Comparison of ENCODE assay signal across 7 mouse cellular contexts in the genomic region with DNA sequence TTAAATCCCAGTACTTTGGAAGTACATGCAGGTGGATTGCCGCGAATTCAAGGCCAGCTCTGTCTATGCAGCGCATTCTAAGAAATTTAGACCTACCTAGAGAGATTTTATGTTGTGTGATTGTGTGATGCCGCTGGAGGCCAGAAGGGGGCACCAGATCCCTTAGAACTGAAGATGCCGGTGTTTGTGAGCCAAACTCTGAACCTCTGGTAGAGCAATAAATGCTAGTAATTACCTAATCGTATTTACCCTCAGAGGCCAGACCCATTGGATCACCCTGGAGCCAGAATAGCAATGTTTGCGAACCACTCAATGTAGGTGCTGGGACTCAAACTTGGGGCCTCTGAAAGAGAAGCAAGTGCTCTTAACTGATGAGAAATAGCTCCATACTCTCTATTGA. TPM values are rescaled to one million over a fixed set of nuclear protein-coding genes. Genes with fewer than 3 reads are reported as not detected.
A peak's percentile ranks its signal among the peaks of the same experiment; 100 is the strongest.
DNase-seq lines count a peak whose midpoint lies in the region.

No protein-coding gene starts in this region.

- peak; percentile 69 to 82 for DNase-seq in CD8-positive naive resting alpha-beta T cell, adult 2 months (ENCODE audit: low read depth in 2 of 2, low spot score in 2 of 2)
- DNase-seq in NIH3T3 (ENCODE audit: low read depth) = peak; percentile 88
- peak; percentile 83 to 88 for DNase-seq in cerebellum, postnatal 10 days
- DNase-seq in gastrocnemius, postnatal 36 days = peak; percentile 59 to 76
- peak; percentile 68 for DNase-seq in layer of hippocampus, adult 9-10 months (ENCODE audit: low spot score)
- peak; percentile 85 for DNase-seq in lung, postnatal 25 days (ENCODE audit: low spot score)
- peak; percentile 65 for DNase-seq in skeletal muscle tissue, adult 2 months (ENCODE audit: low read depth, low spot score)

- intact Hi-C loops in gastrocnemius, postnatal 36 days (cut with DNase I) = no loop called here

RNA-seq across cellular contexts. Expression of gene Vamp8, which starts 11.4 kb away (rescaled TPM):
- total RNA-seq in gastrocnemius, postnatal 36 days (2021) = 10 to 100 TPM; 48.5 to 50.0 TPM

RNA-seq across cellular contexts. Expression of gene Ggcx, which starts 12.2 kb away (rescaled TPM):
- total RNA-seq in gastrocnemius, postnatal 36 days (2021) = 10 to 100 TPM; 12.6 to 13.4 TPM

RNA-seq across cellular contexts. Expression of gene Vamp5, which starts 21.6 kb away (rescaled TPM):
- 100 to 1,000 TPM in 1 of 2 experiments, 10 to 100 TPM in 1; 83.0 to 107 TPM for total RNA-seq in gastrocnemius, postnatal 36 days (2021)

RNA-seq across cellular contexts. Expression of gene Rnf181, which starts 35.1 kb away (rescaled TPM):
- total RNA-seq in gastrocnemius, postnatal 36 days (2021) = 10 to 100 TPM; 23.7 to 24.2 TPM

RNA-seq across cellular contexts. Expression of gene Mat2a, which starts 37.5 kb away (rescaled TPM):
- 100 to 1,000 TPM; 128 to 141 TPM for total RNA-seq in gastrocnemius, postnatal 36 days (2021)

Comparison
In these comparisons a context has a peak if more than half of its experiments do, and no peak if none do; other contexts are left out.
1. Peak in every context shown above with its lines: DNase-seq.